Mouse (Mus musculus) ovary, postnatal 10 days (tissue): ENCODE data around the gene Itga6.
"Not testable (repeated sequence)": the region's sequence is repeated elsewhere in the genome, so short reads cannot be mapped to it uniquely, and the experiment has no call there.

Source experiments
- DNase-seq: peaks from one replicate; pipeline ENCODE4 v3.0.0; 2022; ENCODE audit warnings: low spot score

Itga6 gene

DNA sequence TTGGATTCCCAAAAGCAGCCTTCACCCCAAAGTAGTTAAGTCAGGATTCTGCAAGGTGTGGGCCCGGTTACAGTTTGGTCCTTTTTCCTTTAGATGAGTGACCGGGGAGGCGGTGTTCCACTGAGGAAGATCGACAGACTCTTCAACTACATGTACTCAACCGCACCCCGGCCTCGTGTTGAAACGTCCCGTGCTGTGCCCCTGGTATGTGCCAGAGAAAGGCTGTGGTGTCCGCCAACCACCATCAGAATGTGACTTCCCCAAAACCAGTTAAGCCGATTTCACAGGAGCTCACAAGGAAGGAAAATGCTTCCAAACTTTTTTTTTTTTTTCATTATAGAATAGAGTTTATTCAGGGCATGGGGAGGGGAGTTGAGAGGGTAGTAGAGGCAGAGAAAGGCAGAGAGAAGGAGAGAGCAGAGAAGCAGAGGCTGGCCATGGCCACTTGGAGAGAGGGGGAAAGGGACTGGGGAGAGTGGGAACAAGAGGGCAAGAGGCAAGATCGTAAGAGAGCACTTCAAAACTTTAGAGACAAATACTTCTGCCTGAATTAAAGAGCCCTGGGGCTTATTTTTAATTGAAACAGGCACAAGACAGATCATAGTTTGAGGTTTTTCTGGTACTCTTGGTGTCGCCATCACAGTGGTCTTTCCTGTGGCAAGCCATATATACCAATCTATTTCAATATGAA, 150.3 kb downstream of the Itga6 start:
- DNase-seq: no peak

DNA sequence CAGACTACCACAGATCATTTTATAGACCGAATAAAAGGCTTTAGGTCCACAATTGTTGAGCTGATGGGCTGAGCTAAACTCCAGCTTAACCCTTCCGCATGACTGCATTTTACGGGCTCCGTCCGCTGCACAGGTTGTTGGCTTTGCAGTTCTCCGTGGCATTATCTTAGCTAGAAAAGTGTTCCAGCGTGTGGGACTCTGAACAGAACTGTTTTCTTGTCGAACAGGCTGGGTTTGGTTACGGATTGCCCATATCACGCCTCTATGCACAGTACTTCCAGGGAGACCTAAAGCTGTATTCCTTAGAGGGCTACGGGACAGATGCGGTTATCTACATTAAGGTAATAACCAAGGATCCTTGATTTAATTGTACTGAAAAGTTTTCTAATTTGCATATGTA, 152.0 kb downstream of the Itga6 start:
- no peak for DNase-seq

DNA sequence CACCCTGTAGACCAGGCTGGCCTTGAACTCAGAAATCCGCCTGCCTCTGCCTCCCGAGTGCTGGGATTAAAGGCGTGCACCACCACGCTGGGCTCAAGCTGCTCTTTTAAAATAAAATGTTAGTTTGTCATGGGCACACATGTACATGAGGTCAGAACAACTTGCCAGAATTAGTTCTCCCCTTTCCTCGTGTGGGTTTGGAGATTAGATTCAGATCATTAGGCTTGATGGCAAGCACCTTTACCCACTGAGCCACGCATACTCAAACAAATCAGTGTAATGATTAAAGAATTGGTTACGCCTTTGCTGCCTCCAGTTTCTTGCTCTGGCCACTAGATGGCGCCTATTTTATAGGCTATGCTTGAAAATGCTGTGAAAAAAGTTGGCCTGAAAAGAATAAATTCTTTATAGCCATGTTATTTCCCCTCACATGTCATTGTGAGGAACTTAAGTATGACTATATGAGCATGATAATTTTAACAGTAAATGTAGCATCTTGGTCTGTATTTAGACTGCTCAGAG, 153.0 kb downstream of the Itga6 start:
- no peak for DNase-seq

DNA sequence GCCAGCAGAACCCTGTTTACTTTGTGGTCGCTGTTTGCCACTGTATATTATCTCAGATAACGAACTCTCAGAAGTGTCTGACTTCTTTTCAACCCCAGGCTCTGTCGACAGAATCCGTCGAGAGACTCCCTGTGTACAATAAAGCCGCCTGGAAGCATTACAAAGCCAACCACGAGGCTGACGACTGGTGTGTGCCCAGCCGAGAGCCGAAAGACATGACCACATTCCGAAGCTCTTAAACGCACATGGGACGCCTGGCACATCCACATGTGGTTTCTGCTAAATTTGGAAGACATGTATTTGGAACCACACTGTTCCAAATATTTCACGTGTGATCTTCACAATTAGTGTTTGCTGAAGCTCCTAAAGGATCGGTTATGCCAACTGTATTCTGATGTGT, 154.5 kb downstream of the Itga6 start:
- no peak for DNase-seq

DNA sequence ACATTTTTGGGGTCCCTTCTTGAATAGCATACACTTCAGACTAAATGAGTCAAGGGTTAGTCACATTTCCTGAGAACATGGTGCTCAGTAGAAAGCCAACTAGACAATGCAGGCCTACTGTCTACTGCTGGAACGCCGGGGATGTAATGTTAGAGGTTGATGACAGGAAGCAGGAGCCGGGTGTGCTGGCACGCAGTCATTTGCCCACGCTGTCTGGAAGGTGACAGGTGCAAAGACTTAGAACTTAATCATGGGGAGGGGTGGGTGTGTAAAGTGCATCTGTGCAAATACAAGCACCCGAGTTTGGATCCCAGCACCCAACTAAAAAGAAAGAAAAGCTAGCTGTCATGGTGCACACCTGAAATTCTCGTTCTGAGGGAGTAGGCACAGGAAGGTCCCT, 159.7 kb downstream of the Itga6 start:
- DNase-seq: no peak

DNA sequence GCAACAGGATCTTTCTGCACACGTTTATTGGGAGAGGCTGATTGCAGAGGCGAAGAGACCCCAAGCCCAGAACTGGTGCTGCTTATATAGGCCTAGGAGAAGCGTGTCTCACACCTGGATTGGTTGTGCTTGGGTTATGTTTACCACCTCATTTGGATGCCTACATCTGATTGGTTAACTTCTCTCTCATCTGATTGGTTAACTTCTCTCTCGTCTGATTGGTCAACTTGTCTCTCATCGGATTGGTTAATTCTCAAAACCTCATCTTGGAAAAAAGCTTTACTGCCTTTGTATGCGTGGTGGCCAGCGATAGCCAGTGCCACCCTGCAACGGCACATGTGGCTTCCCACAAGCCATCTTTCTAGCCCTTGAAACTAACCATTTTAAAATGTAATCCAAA, 160.9 kb downstream of the Itga6 start:
- DNase-seq: not testable (repeated sequence)
